Mouse (Mus musculus) heart, adult 2 months (tissue): Measurements from ENCODE around the gene Adrb1.

ENCODE experiments used
- CTCF ChIP-seq: fragments of 200-600 bp; IDR thresholded peaks from 2 replicates; pipeline ENCODE4 v1.8.1; 2022; ENCODE audit warnings: antibody characterized with exemption, mild to moderate bottlenecking, moderate library complexity
- POLR2A ChIP-seq: fragments of 200-500 bp; IDR thresholded peaks from 2 replicates; pipeline ENCODE4 v1.6.1; 2011; ENCODE audit warnings: mild to moderate bottlenecking, low read depth, low read length, control low read depth; ENCODE audit not compliant: insufficient read depth

DNA sequence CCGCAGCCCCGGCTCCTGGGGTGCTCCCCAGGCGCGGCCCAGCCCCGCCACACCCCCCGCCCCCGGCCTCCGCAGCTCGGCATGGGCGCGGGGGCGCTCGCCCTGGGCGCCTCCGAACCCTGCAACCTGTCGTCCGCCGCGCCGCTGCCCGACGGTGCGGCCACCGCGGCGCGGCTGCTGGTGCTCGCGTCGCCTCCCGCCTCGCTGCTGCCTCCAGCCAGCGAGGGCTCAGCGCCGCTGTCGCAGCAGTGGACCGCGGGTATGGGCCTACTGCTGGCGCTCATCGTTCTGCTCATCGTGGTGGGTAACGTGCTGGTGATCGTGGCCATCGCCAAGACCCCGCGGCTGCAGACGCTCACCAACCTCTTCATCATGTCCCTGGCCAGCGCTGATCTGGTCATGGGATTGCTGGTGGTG lies 300 bp downstream of the Adrb1 start:
- TF ChIP-seq CTCF (no peak), POLR2A (no peak)
